Mouse (Mus musculus): ENCODE data around the gene D630003M21Rik. TPM values are rescaled to one million over a fixed set of nuclear protein-coding genes. Genes with fewer than 3 reads are reported as not detected.

Gene D630003M21Rik
- polyA plus RNA-seq, 1 experiment = 1.7 TPM

DNA sequence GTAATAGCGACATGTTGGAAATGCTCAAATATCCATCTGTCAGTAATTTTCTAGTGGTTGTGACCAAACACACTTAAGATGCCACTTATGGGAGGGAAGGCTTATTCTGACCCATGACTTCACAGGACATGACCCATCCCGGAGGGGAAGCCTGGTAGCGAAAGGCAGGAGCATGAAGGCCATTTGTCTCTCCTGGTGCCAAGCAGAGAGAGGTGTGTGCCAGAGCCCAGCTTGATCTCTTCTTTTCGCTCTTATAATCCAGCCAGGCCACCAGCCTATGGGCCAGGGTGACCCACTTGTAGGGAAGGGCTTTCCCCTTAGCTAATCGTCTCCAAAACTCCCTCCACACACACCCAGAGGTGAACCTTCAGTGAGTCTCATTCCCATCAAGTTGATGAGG is 9.1 kb upstream of the D630003M21Rik start:
- TF ChIP-seq POLR2A (IDR thresholded peaks at IDR 0.05; ENCODE audit: low read depth, low read length) (no peak), CTCF (IDR thresholded peaks at IDR 0.05; ENCODE audit: extremely low read depth, insufficient read length, insufficient replicate concordance, low read depth, low read length) (no peak)
- H3K4me1 ChIP-seq (ENCODE audit: control insufficient read depth, insufficient read depth, insufficient read length, low read length) = no peaks in the 10 kb centered on the region
- 94% methylated on average over 5 of the region's 5 CpGs for WGBS
- no peak overlapping the region for H3K4me3 ChIP-seq (ENCODE audit: low read depth, low read length)
- no peaks in the 10 kb centered on the region for H3K36me3 ChIP-seq (ENCODE audit: control insufficient read depth, insufficient read depth, low read length)
- H3K27me3 ChIP-seq (ENCODE audit: control insufficient read depth, insufficient read depth, low read length) = no peaks in the 10 kb centered on the region
- no peak overlapping the region for H3K27ac ChIP-seq (ENCODE audit: insufficient read depth, low read depth, low read length)

DNA sequence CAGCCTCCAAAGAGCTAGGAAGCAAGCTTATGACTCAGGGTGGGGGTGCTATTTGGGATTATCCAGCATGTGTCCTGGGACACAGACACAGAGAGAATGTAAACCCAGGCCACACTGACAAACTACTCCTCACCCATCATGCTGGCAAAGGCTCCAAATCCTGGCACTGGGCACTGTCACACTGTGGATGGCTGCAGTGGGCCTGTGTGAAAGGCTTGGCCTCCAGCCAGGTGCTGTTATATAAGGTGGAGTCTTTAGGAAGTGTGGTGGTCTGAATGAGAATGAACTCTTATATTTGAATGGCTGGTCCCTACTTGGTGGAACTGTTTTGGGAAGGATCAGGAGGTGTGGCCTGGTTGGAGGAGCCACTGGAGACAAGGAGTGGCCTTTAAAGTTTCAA is 7.7 kb upstream of the D630003M21Rik start:
- Histone ChIP-seq H3K36me3 (ENCODE audit: control insufficient read depth, insufficient read depth, low read length) (no peaks in the 10 kb centered on the region), H3K27me3 (ENCODE audit: control insufficient read depth, insufficient read depth, low read length) (no peaks in the 10 kb centered on the region), H3K27ac (ENCODE audit: insufficient read depth, low read depth, low read length) (no peak overlapping the region), H3K4me3 (ENCODE audit: low read depth, low read length) (no peak overlapping the region), H3K4me1 (ENCODE audit: control insufficient read depth, insufficient read depth, insufficient read length, low read length) (no peaks in the 10 kb centered on the region)
- TF ChIP-seq CTCF (IDR thresholded peaks at IDR 0.05; ENCODE audit: extremely low read depth, insufficient read length, insufficient replicate concordance, low read depth, low read length) = no peak
- no peak for TF ChIP-seq POLR2A (IDR thresholded peaks at IDR 0.05; ENCODE audit: low read depth, low read length)

DNA sequence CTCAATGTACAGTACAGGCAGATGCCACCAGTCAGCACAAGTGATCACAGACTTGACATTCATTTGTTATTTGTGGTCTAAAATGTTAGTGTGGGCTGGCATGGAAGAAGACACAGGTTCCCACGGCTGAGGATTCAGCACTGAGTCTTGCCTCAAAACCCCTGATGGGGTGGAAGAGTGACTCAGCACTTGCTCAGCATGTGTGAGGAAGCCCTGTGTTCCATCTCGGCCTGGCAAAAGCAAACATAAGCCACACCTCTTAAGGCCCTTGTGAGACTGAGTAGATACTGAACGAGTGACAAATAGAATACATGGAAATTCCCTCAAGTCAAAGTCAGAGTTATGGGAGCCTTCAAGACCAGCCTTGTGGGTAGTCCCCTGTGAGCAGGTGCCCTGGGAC is 4.1 kb upstream of the D630003M21Rik start:
- no peaks in the 10 kb centered on the region for H3K36me3 ChIP-seq (ENCODE audit: control insufficient read depth, insufficient read depth, low read length)
- H3K27me3 ChIP-seq (ENCODE audit: control insufficient read depth, insufficient read depth, low read length) = peaks cover 4% of the 10 kb centered on the region; the same call in 1 of the 2 replicates
- H3K27ac ChIP-seq (ENCODE audit: insufficient read depth, low read depth, low read length) = no peak overlapping the region
- no peak overlapping the region for H3K4me3 ChIP-seq (ENCODE audit: low read depth, low read length)
- 37% methylated on average over 3 of the region's 3 CpGs for WGBS
- H3K4me1 ChIP-seq (ENCODE audit: control insufficient read depth, insufficient read depth, insufficient read length, low read length) = peaks cover 2% of the 10 kb centered on the region
- no peak for TF ChIP-seq POLR2A (IDR thresholded peaks at IDR 0.05; ENCODE audit: low read depth, low read length)
- no peak for TF ChIP-seq CTCF (IDR thresholded peaks at IDR 0.05; ENCODE audit: extremely low read depth, insufficient read length, insufficient replicate concordance, low read depth, low read length)

DNA sequence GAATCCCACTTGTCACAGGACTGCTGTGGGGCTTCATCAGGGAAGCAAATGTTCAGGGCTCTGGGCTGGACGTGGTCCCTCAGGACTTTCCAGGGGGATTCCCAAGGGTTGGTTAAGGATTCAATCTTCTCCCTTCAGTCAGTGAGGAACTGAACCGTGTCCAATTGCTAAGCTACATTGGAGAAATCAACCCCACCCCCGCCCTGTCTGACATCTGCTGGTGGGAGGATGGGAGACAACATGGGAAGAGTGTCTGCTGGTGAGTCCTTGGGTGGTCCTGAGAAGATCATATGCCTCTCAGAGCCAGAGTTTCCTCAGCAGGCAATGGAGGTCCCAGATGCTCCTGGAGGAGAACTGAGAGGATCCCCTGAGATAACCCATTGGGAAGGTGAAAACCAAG is 3.4 kb upstream of the D630003M21Rik start:
- peaks cover 2% of the 10 kb centered on the region for H3K4me1 ChIP-seq (ENCODE audit: control insufficient read depth, insufficient read depth, insufficient read length, low read length)
- no peak for TF ChIP-seq CTCF (IDR thresholded peaks at IDR 0.05; ENCODE audit: extremely low read depth, insufficient read length, insufficient replicate concordance, low read depth, low read length)
- no peak for TF ChIP-seq POLR2A (IDR thresholded peaks at IDR 0.05; ENCODE audit: low read depth, low read length)
- peaks cover 4% of the 10 kb centered on the region; the same call in 1 of the 2 replicates for H3K27me3 ChIP-seq (ENCODE audit: control insufficient read depth, insufficient read depth, low read length)
- WGBS = 69% methylated on average over 3 of the region's 3 CpGs
- no peak overlapping the region for H3K27ac ChIP-seq (ENCODE audit: insufficient read depth, low read depth, low read length)
- no peaks in the 10 kb centered on the region for H3K36me3 ChIP-seq (ENCODE audit: control insufficient read depth, insufficient read depth, low read length)
- H3K4me3 ChIP-seq (ENCODE audit: low read depth, low read length) = no peak overlapping the region

DNA sequence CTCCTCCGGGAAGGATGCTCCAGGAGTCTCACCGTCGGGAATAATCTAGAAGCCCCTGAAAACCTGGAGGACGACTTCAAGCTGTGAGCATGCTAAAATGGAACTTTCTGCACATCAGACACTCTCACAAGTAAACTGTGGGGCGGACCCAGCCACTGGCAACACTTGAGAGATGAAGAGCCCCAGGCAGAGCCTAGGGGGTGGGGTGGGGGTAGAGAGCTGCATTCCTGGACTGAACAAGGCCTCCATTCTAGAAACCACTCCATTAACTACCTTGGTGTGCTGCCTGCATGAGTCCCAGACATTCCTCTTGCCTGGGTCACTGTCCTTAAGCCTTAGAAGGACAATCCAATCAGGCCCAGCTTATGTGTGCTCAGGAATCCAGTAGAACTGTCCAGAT is 2.0 kb upstream of the D630003M21Rik start:
- Histone ChIP-seq H3K36me3 (ENCODE audit: control insufficient read depth, insufficient read depth, low read length) (no peaks in the 10 kb centered on the region), H3K4me1 (ENCODE audit: control insufficient read depth, insufficient read depth, insufficient read length, low read length) (peaks cover 2% of the 10 kb centered on the region), H3K27ac (ENCODE audit: insufficient read depth, low read depth, low read length) (no peak overlapping the region), H3K4me3 (ENCODE audit: low read depth, low read length) (no peak overlapping the region), H3K27me3 (ENCODE audit: control insufficient read depth, insufficient read depth, low read length) (peaks cover 4% of the 10 kb centered on the region; the same call in 1 of the 2 replicates)
- WGBS = 77% methylated on average over 5 of the region's 5 CpGs
- TF ChIP-seq POLR2A (IDR thresholded peaks at IDR 0.05; ENCODE audit: low read depth, low read length) (no peak), CTCF (IDR thresholded peaks at IDR 0.05; ENCODE audit: extremely low read depth, insufficient read length, insufficient replicate concordance, low read depth, low read length) (no peak)

DNA sequence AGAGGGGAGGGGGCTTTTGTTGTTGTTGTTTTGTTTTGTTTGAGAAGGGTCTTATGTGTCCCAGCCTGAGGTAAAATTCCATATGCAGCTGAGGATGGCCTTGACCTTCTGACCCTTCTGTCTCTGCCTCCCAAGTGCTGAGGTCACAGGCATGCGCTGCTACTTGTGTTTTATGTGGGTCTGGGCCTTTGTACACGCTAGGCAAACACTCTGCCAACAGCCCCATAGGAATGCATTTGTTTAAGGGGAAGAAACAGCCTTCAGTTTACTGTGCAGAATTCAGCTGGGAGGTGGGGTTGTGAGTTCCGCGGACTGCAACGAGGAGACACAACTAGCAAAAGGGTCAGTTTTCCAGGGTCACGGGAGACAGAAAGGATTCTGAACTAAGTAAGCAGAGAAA is 1.6 kb upstream of the D630003M21Rik start:
- 79% methylated on average over 6 of the region's 6 CpGs for WGBS
- Histone ChIP-seq H3K36me3 (ENCODE audit: control insufficient read depth, insufficient read depth, low read length) (no peaks in the 10 kb centered on the region), H3K4me1 (ENCODE audit: control insufficient read depth, insufficient read depth, insufficient read length, low read length) (peaks cover 2% of the 10 kb centered on the region), H3K27me3 (ENCODE audit: control insufficient read depth, insufficient read depth, low read length) (peaks cover 4% of the 10 kb centered on the region; the same call in 1 of the 2 replicates), H3K27ac (ENCODE audit: insufficient read depth, low read depth, low read length) (no peak overlapping the region), H3K4me3 (ENCODE audit: low read depth, low read length) (no peak overlapping the region)
- TF ChIP-seq POLR2A (IDR thresholded peaks at IDR 0.05; ENCODE audit: low read depth, low read length) (no peak), CTCF (IDR thresholded peaks at IDR 0.05; ENCODE audit: extremely low read depth, insufficient read length, insufficient replicate concordance, low read depth, low read length) (no peak)

DNA sequence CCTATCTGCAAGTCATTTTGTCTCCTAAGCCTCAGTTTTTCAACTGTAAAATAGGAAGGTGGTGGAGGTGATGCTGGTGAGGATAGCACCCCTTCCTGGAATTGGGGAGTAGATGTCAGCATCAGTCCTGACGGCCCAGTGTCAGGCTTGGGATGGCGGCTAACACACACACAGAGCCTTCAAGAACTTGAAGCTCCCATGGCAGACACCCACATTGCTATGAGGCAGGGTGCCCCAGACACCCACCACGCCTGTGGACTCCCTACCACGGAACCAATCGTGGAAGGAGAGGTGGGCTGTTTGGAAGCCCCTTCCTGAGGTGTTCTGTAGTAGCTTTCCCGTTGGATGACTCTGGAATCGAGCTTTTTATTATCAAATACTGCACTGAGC is 476 bp upstream of the D630003M21Rik start:
- TF ChIP-seq POLR2A (IDR thresholded peaks at IDR 0.05; ENCODE audit: low read depth, low read length) (no peak), CTCF (IDR thresholded peaks at IDR 0.05; ENCODE audit: extremely low read depth, insufficient read length, insufficient replicate concordance, low read depth, low read length) (no peak)
- WGBS = 45% methylated on average over 7 of the region's 7 CpGs
- H3K36me3 ChIP-seq (ENCODE audit: control insufficient read depth, insufficient read depth, low read length) = no peaks in the 10 kb centered on the region
- peaks cover 4% of the 10 kb centered on the region; the same call in 1 of the 2 replicates for H3K27me3 ChIP-seq (ENCODE audit: control insufficient read depth, insufficient read depth, low read length)
- H3K27ac ChIP-seq (ENCODE audit: insufficient read depth, low read depth, low read length) = peak overlapping the region; percentile 7; the same call in 1 of the 2 replicates
- H3K4me3 ChIP-seq (ENCODE audit: low read depth, low read length) = peak overlapping the region; percentile 49
- peaks cover 2% of the 10 kb centered on the region for H3K4me1 ChIP-seq (ENCODE audit: control insufficient read depth, insufficient read depth, insufficient read length, low read length)

All from small intestine, adult 2 months (tissue).